Mouse (Mus musculus) brain, embryonic 14.5 days (tissue): ENCODE data around the gene Bcas3. TPM values are rescaled to one million over a fixed set of nuclear protein-coding genes. Genes with fewer than 3 reads are reported as not detected.
A peak's percentile ranks its signal among the peaks of the same experiment; 100 is the strongest.

Source experiments
- DNase-seq: peaks from one replicate; pipeline ENCODE4 v3.0.0-alpha.2; 2011; ENCODE audit warnings: low read depth
- CTCF ChIP-seq: fragments of 200-500 bp; IDR thresholded peaks from 2 replicates; pipeline ENCODE4 v1.5.1; 2012; ENCODE audit warnings: inconsistent platforms, mild to moderate bottlenecking, moderate library complexity, borderline replicate concordance; ENCODE audit not compliant: insufficient read depth, insufficient read length; ENCODE audit errors: extremely low read depth
- POLR2A ChIP-seq: fragments of 200-500 bp; IDR thresholded peaks from 2 replicates; pipeline ENCODE4 v1.6.1; 2012; ENCODE audit warnings: mild to moderate bottlenecking, inconsistent platforms, borderline replicate concordance; ENCODE audit not compliant: poor library complexity, insufficient read depth, insufficient read length, severe bottlenecking; ENCODE audit errors: extremely low read depth
- polyA plus RNA-seq: library from polyadenylated mRNA; depleted of rRNA; stranded (reverse); fragments of >200 nt; gene quantifications from 2 replicates; pipeline ENCODE4 v1.2.3, GENCODE M21; 2012

Gene Bcas3
- polyA plus RNA-seq, 1 experiment = 26.2 TPM

DNA sequence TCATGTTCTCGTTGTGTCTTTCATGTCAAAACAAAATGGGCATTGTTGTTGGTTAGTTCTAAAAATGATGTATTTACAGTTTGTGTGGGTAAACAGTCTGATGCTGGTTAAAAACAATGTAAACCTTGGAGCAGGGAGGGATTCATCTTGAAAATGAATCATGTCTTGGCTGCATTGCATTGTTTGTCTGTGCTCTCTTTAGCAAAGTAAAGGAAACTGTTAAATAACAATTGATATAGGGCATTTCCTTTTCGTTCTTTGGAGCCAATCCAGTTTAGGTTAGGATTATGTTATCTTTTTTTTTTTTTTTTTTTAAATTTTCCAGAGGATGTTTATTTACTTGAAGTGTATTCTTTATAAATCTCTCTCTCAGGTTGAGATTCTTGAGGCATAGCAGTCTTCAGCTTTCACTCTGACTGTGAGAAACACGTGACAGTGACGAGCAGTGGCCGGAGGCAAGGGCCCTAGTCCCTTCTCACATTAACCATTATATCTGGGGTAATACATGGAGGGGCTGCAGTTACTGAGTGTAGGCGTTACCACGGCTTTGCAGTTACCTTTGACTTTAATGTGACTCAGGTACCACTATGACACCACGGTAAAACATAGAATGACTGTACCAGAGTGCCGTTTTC, 158.4 kb downstream of the Bcas3 start:
- no peak for TF ChIP-seq POLR2A
- no peak for TF ChIP-seq CTCF
- DNase-seq = no peak

GRCm38 (mm10) chr11:85516724-85517123, 163.8 kb downstream of the Bcas3 start:
- TF ChIP-seq POLR2A = no peak
- TF ChIP-seq CTCF = no peak
- no peak for DNase-seq

DNA sequence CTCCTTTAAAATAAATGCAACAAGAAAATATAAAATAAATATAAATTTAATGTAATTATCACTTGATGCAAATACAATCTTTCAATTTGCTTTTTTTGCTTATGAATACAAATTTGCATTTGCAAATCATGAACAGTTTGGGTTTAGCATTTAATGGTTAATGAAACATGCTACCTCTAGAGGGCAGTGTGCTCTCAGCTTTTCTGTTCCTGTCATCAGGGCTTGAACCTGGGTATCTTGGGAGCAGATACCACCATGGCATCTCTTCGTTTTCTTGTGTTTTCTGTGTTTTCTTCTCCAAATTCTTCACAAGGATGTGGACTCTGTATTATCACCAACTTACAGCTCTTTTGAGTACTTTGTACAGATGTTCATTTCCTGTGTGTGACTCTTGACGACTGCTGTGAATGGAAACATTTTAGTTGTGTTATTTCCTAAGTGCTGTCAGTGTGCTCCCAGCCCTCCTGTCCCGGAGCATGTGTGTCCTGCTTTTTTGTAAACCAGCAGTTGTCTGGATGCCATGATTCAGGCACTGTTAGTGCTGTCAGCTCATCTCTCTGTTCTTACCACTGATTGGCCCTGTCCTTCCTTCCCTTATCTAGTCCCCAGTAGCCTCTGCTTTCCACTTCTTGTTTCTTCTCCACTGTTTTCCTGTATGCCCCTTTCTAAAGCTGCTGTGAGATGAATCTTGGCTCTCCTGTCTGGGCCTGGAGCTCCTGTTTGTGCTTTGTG, 165.2 kb downstream of the Bcas3 start:
- no peak for TF ChIP-seq POLR2A
- peak; percentile 66; the same call in 1 of the 2 replicates for TF ChIP-seq CTCF
- peak; percentile 79 for DNase-seq

DNA sequence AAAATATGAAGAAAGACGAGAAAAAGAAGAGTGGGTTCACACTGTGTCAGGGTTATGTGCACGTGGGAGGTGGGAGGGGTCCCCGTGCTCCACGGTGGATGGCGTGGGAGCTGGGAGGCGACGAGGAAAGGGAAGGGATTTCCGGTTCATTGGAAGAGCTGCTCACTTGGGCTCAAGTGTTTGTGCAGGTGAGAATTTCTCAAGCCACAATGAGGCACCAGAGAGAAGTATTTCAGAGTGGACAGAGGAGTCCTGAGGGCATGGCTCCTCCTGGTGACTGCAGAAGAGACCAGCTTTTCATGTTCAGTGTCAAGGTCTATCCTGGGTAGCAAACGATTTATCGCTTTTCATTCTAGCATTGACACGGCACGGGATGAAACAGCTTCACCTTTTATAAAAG, 167.3 kb downstream of the Bcas3 start:
- no peak for TF ChIP-seq POLR2A
- TF ChIP-seq CTCF = no peak
- no peak for DNase-seq

- TF ChIP-seq POLR2A (no peak), CTCF (no peak)
- peak; percentile 12 for DNase-seq
Observed at GRCm38 (mm10) chr11:85520996-85521395, 168.0 kb downstream of the Bcas3 start.

GRCm38 (mm10) chr11:85523646-85524045, 170.7 kb downstream of the Bcas3 start:
- peak; percentile 30 for DNase-seq
- TF ChIP-seq CTCF (no peak), POLR2A (no peak)

- DNase-seq = peak; percentile 90
- TF ChIP-seq CTCF (no peak), POLR2A (no peak)
Observed at GRCm38 (mm10) chr11:85524186-85524585, 171.2 kb downstream of the Bcas3 start.

GRCm38 (mm10) chr11:85524841-85525500, 172.0 kb downstream of the Bcas3 start:
- no peak for TF ChIP-seq POLR2A
- TF ChIP-seq CTCF = no peak
- DNase-seq = peak; percentile 84

GRCm38 (mm10) chr11:85525501-85525885, 172.5 kb downstream of the Bcas3 start:
- DNase-seq = no peak
- TF ChIP-seq POLR2A (no peak), CTCF (no peak)

DNA sequence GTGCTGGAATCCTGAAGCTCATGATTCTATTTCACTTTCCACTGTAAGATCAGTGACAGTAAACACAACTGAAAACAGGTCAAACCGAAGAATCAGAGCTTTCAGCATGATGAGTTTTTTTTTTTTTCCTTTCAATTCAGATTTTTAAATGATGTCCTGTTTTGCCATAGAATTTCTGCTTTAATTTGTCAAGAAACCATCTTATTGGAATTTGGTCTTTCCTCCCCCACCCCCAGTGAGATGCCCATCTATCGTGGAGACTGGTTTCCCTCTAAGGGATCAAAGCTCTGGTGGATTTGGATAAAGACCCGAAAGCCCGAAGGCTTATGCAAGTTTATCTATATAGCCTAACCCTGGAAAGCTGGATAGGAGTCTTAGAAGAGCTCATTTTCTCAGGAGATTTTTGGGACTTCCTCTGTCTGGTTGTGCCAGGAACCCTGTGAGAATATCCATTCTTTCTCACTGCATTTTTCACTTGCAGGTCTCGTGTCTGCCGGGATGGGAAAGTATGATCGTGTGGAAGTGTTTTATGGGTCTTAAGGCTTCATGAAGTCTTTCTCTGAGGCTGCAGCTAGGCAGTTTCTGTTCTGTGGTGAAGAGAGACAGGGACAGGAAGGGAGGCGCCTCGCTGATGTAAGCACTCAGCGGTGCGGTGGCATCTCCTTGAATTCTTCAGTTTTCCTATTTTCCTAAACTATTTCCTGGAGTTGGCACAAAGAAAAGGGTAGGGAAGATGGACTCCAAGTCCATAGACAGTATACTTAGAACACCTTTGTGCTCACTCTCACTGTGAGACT, 173.2 kb downstream of the Bcas3 start:
- no peak for TF ChIP-seq POLR2A
- no peak for TF ChIP-seq CTCF
- peak; percentile 9 for DNase-seq

- peak; percentile 35 for DNase-seq
- TF ChIP-seq CTCF (no peak), POLR2A (no peak)
Observed at GRCm38 (mm10) chr11:85527261-85527660, 174.3 kb downstream of the Bcas3 start.
